Mouse (Mus musculus) left cerebral cortex, adult 9 months (tissue): ENCODE results near the gene Vrk3.

Experiments used
- DNase-seq, 2 experiments: peaks; one replicate each; pipeline ENCODE4 v3.0.0; 2022; ENCODE audit warnings: low spot score in 2 of 2

Vrk3 gene

GRCm38 (mm10) chr7:44818751-44819235 lies 70.6 kb downstream of the Vrk3 start:
- peak in 1 of 2 experiments; percentile 26 for DNase-seq

GRCm38 (mm10) chr7:44819391-44819790 lies 71.2 kb downstream of the Vrk3 start:
- no peak for DNase-seq

- no peak for DNase-seq
Observed at GRCm38 (mm10) chr7:44819863-44820262, 71.7 kb downstream of the Vrk3 start.

- DNase-seq: no peak
Observed at GRCm38 (mm10) chr7:44820525-44820924, 72.3 kb downstream of the Vrk3 start.

GRCm38 (mm10) chr7:44821666-44822448 lies 73.6 kb downstream of the Vrk3 start:
- peak in 1 of 2 experiments; percentile 1 for DNase-seq

GRCm38 (mm10) chr7:44823409-44823808 lies 75.2 kb downstream of the Vrk3 start:
- no peak for DNase-seq

GRCm38 (mm10) chr7:44824872-44825271 lies 76.7 kb downstream of the Vrk3 start:
- peak in 1 of 2 experiments; percentile 79 for DNase-seq

GRCm38 (mm10) chr7:44826771-44827170 lies 78.6 kb downstream of the Vrk3 start:
- DNase-seq: no peak
